ENCODE assay signal across 8 mouse cellular contexts in the genomic region with DNA sequence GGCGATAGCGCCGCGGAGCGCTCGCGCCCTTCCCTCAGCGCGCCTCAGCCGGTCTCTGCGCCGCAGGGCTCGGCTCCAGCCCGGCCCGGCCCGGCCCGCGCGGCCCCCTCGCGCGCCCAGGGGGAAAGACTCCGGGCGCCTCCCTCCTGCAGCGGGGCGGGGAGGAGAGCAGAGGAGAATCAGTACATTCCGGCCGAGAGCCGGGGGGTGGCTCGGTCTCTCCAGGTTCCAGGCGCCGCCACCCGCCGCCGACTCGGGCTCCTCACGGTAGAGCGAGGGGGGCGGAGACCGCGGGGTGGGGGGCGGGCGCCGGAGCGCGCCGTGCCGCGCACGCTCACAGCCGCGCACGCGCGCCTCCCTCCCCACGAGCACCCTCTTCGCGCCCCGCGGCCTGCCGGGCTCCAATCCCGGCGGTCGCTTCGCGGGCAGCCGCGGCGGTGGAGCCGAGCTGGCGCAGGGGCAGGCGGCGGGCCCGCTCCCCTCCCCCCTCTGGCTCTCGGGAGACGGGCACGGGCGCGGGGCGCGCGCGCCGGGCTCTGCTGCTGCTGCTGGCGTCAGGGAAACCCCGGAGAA. TPM values are rescaled to one million over a fixed set of nuclear protein-coding genes. Genes with fewer than 3 reads are reported as not detected.
DNase-seq lines count a peak whose midpoint lies in the region; ATAC-seq lines count a peak whose summit lies in the region.

Gene Neo1, minus strand, starts transcription at position 283 of the 573 bp plus-strand sequence.

- no peaks in the 10 kb centered on the region for H3K9me3 ChIP-seq in hindbrain, embryonic 11.5 days (ENCODE audit: control insufficient read depth, low read length)
- H3K9me3 ChIP-seq in lung, embryonic 16.5 days (ENCODE audit: control insufficient read depth, low read length) = no peaks in the 10 kb centered on the region

- peak within 1 kb of the TSS; percentile 96 for H3K9ac ChIP-seq in hindbrain, embryonic 11.5 days (ENCODE audit: low read depth, low read length)
- H3K9ac ChIP-seq in lung, embryonic 16.5 days (ENCODE audit: low read length) = peak within 1 kb of the TSS; percentile 97

- H3K36me3 ChIP-seq in hindbrain, embryonic 11.5 days (ENCODE audit: control insufficient read depth, insufficient read depth, low read length) = no peaks in the 10 kb centered on the region
- H3K36me3 ChIP-seq in lung, embryonic 16.5 days (ENCODE audit: control insufficient read depth, insufficient read depth, low read length) = no peaks in the 10 kb centered on the region

- under 1% methylated on average over 29 of the region's 86 CpGs for WGBS in hindbrain, embryonic 11.5 days
- 0% methylated on average over 26 of the region's 86 CpGs for WGBS in lung, embryonic 16.5 days

- no peaks in the 10 kb centered on the region for H3K4me1 ChIP-seq in hindbrain, embryonic 11.5 days (replicated peaks; ENCODE audit: control insufficient read depth, insufficient read depth, low read length)
- peaks cover 9% of the 10 kb centered on the region; the same call in 1 of the 2 replicates for H3K4me1 ChIP-seq in lung, embryonic 16.5 days (replicated peaks; ENCODE audit: control insufficient read depth, insufficient read depth, low read length)

- peak within 1 kb of the TSS; percentile 100 for H3K27ac ChIP-seq in hindbrain, embryonic 11.5 days (ENCODE audit: low read depth, low read length)
- peak within 1 kb of the TSS; percentile 100 for H3K27ac ChIP-seq in lung, embryonic 16.5 days (ENCODE audit: low read length)

- H3K4me3 ChIP-seq in hindbrain, embryonic 11.5 days (ENCODE audit: low read depth, low read length) = peak within 1 kb of the TSS; percentile 96
- peak within 1 kb of the TSS; percentile 71 for H3K4me3 ChIP-seq in lung, embryonic 16.5 days (ENCODE audit: low read length)

- ATAC-seq in hindbrain, embryonic 11.5 days (ENCODE audit: low FRiP score) = peak; percentile 92
- ATAC-seq in lung, embryonic 16.5 days (ENCODE audit: low read depth) = peak; percentile 92

- peak within 1 kb of the TSS; percentile 57 for H3K4me2 ChIP-seq in hindbrain, embryonic 11.5 days (replicated peaks; ENCODE audit: low read depth, low read length)
- H3K4me2 ChIP-seq in lung, embryonic 16.5 days (ENCODE audit: low read depth, low read length) = peak within 1 kb of the TSS; percentile 77

- H3K27me3 ChIP-seq in hindbrain, embryonic 11.5 days (ENCODE audit: control insufficient read depth, insufficient read depth, low read length) = no peaks in the 10 kb centered on the region
- no peaks in the 10 kb centered on the region for H3K27me3 ChIP-seq in lung, embryonic 16.5 days (ENCODE audit: control insufficient read depth, insufficient read depth, low read depth, low read length)

- peak; percentile 92 for DNase-seq in MN1 (ENCODE audit: low spot score)
- peak; percentile 94 for DNase-seq in cerebellum, adult 9-10 months
- peak; percentile 91 to 94 for DNase-seq in frontal cortex, postnatal 10 days (ENCODE audit: low spot score in 2 of 2)
- peak; percentile 96 for DNase-seq in hindbrain, embryonic 11.5 days (ENCODE audit: low spot score)
- peak; percentile 91 to 97 for DNase-seq in layer of hippocampus, postnatal 10 days (ENCODE audit: low spot score in 2 of 2)
- DNase-seq in right cerebral cortex, adult 2 months (ENCODE audit: low spot score in 2 of 2) = peak; percentile 88 to 93
- DNase-seq in urinary bladder, postnatal 36 days (ENCODE audit: low spot score in 2 of 2) = peak; percentile 81 to 87

RNA-seq across cellular contexts. Expression of gene Neo1, which starts in this region (rescaled TPM):
- polyA plus RNA-seq in hindbrain, embryonic 11.5 days (2014; fragmentation: Nextera tagmentation; extraction: Ambion mirVana) = 44.1 and 48.7 TPM in 2 replicates
- 100 to 1,000 TPM; 163 to 169 TPM for total RNA-seq in layer of hippocampus, postnatal 10 days (2021)
- polyA plus RNA-seq in lung, embryonic 16.5 days (2015; fragmentation: Nextera tagmentation; extraction: Ambion mirVana) = 38.9 and 39.1 TPM in 2 replicates

Comparison
In these comparisons a context has a peak if more than half of its experiments do, and no peak if none do; other contexts are left out.
1. Peak in every context shown above with its lines: DNase-seq, ATAC-seq, H3K4me3 ChIP-seq and H3K27ac ChIP-seq.